Mouse (Mus musculus) layer of hippocampus, adult 8-10 months (tissue): Measurements from ENCODE around the gene Cdk10. TPM values are rescaled to one million over a fixed set of nuclear protein-coding genes. Genes with fewer than 3 reads are reported as not detected.

Source experiments
- DNase-seq, 2 experiments: peaks; one replicate each; pipeline ENCODE4 v3.0.0; 2022; ENCODE audit warnings: low spot score in 2 of 2
- total RNA-seq, 4 experiments: library from RNA; stranded (reverse); gene quantifications; 2 replicates each; pipeline ENCODE4 v1.2.4; 2022

Cdk10 gene
- total RNA-seq, 4 experiments from 2014 or later, result 84.5 to 112 (median 94.1) TPM

GRCm38 (mm10) chr8:123267926-123268656 lies 43.4 kb downstream of the Cdk10 start:
- no peak for DNase-seq

GRCm38 (mm10) chr8:123271147-123271546 lies 46.5 kb downstream of the Cdk10 start:
- no peak for DNase-seq

- no peak for DNase-seq
Observed at GRCm38 (mm10) chr8:123271901-123272300, 47.3 kb downstream of the Cdk10 start.

- DNase-seq, result no peak
Observed at GRCm38 (mm10) chr8:123274447-123274846, 49.8 kb downstream of the Cdk10 start.

- no peak for DNase-seq
Observed at GRCm38 (mm10) chr8:123275096-123275495, 50.5 kb downstream of the Cdk10 start.

DNA sequence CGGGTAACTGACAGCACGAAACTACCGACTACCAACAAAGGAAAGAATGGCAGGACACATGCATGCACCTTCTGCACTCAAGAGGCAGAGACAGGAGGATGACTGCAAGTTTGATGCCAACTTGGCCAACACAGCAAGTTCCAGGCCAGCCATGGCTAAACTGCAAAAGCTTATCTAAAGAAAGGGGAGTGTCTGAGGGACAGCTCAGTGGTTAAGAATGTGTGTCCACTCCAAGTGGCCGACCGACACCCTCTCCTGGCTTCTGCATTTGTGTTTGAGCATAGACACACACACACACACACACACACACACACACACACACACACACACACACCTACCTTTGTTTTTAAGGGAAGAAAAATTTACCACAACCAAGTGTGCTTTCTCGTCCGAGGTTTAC lies 53.8 kb downstream of the Cdk10 start:
- no peak for DNase-seq

- no peak for DNase-seq
Observed at GRCm38 (mm10) chr8:123279828-123280227, 55.2 kb downstream of the Cdk10 start.

DNA sequence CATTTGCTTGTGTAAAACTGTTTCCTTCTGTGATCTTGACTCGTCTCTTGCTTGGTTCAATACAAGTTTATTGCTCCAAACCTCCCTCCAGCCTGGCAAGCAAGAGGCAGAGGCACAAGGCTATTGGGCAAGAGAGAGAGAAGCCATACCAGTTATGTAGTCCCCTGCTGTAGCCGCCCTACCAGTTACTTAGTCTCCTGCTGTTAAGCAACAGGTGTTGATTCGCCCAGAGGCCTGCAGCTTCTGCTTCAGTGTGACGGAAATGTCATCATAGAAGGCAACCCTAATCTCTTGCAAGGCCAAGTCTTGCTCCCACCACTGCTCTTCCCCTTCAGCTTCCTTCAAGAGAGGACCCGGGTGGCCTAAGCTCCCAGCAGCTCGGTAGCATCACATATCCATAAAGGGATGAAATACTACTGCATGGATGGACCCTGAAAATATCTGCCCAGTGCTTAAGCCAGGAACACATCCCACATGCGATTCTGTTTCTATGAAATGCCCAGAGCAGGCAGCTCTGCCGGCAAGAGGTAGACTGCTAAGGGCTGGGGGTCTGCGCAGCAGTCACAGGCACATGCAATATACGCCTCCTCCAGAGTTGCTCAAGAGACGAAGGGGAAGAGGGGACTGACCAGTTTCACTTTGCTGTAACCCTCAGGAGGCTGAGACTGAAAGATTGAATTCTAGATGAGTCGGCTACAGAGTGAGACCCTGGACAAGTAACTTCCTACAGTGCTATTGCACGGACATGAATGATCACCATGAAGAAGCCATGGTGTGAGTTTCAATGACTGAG lies 55.9 kb downstream of the Cdk10 start:
- no peak for DNase-seq

Other genes starting within 250 kb of the Cdk10 start
- gene Ankrd11, start 182.6 kb upstream of the Cdk10 start, total RNA-seq, result 100 to 1,000 TPM; 149 to 174 (median 162) TPM
- 10 to 100 TPM; 51.8 to 64.2 (median 60.9) TPM for gene Spg7, start 161.9 kb upstream of the Cdk10 start, total RNA-seq
- gene Rpl13, start 122.5 kb upstream of the Cdk10 start, total RNA-seq, result 100 to 1,000 TPM; 359 to 512 (median 443) TPM
- 100 to 1,000 TPM; 277 to 341 (median 303) TPM for gene Cpne7, start 107.5 kb upstream of the Cdk10 start, total RNA-seq
- gene Sult5a1, start 66.5 kb upstream of the Cdk10 start, total RNA-seq, result 1 to 10 TPM; 1.7 to 3.1 (median 1.9) TPM
- gene Dpep1, start 38.6 kb upstream of the Cdk10 start, total RNA-seq, result under 1 TPM in 1 of 4 experiments, not detected in 3; 0.45 TPM
- gene Chmp1a, start 12.1 kb upstream of the Cdk10 start, total RNA-seq, result 100 to 1,000 TPM in 3 of 4 experiments, 10 to 100 TPM in 1; 95.9 to 131 (median 123) TPM
- 1 to 10 TPM; 5.5 to 9.7 (median 6.6) TPM for gene Spata33, start 12.0 kb upstream of the Cdk10 start, total RNA-seq
- 10 to 100 TPM; 55.1 to 69.3 (median 61.5) TPM for gene Spata2l, start 11.4 kb downstream of the Cdk10 start, total RNA-seq
- 10 to 100 TPM; 21.0 to 27.4 (median 24.2) TPM for gene Zfp276, start 29.4 kb downstream of the Cdk10 start, total RNA-seq
- gene Vps9d1, start 29.5 kb downstream of the Cdk10 start, total RNA-seq, result 10 to 100 TPM; 52.1 to 63.9 (median 58.9) TPM
- gene Fanca, start 93.7 kb downstream of the Cdk10 start, total RNA-seq, result 1 to 10 TPM in 3 of 4 experiments, under 1 TPM in 1; 0.96 to 3.2 (median 3.0) TPM
- gene Spire2, start 107.9 kb downstream of the Cdk10 start, total RNA-seq, result 10 to 100 TPM; 15.8 to 16.3 (median 16.0) TPM
- 100 to 1,000 TPM; 466 to 571 (median 498) TPM for gene Tcf25, start 148.9 kb downstream of the Cdk10 start, total RNA-seq
- under 1 TPM in 1 of 4 experiments, not detected in 3; 0.08 TPM for gene Mc1r, start 182.3 kb downstream of the Cdk10 start, total RNA-seq
- gene Tubb3, start 186.6 kb downstream of the Cdk10 start, total RNA-seq, result 100 to 1,000 TPM; 265 to 291 (median 279) TPM
- gene Def8, start 198.7 kb downstream of the Cdk10 start, total RNA-seq, result 10 to 100 TPM; 48.1 to 59.4 (median 54.5) TPM